Mouse (Mus musculus) kidney, adult 9 months (tissue): ENCODE measurements at regions not wholly inside any gene's neighbourhood (a gene's known extent, or its start where the extent isn't known, plus 50 kb on each side); places are given as distances from the start of the nearest gene placed in this dataset.
"Not testable (repeated sequence)": the region's sequence is repeated elsewhere in the genome, so short reads cannot be mapped to it uniquely, and the experiment has no call there.

Experiments
- DNase-seq: peaks from one replicate; pipeline ENCODE4 v3.0.0; 2022

DNA sequence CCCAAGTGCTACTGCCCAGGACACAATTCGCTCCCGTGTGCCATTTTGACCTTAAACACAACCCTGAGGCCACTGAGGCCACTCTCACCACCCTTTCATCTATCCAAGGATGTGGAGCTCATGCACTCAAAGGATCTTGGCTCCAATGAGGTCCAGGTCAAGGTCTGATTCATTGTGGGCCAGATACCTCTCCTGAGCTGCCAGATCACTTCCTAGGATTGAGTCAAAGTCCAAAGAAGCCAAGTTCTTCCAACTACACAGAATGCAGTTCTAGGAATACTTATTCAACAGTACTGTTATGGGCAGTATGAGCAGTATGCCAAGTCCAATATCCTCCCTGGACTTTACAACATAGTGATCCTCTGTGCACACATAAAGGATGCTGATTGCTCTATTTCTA, 304.9 kb downstream of the Inhba start:
- DNase-seq: peak; percentile 67

DNA sequence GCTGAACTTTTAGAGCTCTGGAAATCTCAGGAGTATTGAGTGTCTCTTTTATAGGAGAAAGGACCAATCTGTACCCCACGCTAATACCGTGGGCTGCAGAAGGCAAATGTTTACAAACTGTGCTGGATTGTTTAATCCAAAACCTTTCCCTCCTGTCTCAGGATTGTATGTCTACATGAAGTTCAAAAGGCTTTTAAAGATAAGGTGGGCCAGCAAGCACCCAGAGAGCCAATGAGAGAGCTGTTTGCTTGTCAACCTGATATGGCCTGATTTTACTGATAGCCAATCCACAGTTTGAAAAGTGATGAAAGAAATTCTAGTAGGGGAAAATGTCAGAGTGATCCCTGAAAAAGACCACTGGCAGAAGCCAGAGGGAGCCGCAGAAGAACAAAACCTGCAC, 305.8 kb downstream of the Inhba start:
- no peak for DNase-seq

DNA sequence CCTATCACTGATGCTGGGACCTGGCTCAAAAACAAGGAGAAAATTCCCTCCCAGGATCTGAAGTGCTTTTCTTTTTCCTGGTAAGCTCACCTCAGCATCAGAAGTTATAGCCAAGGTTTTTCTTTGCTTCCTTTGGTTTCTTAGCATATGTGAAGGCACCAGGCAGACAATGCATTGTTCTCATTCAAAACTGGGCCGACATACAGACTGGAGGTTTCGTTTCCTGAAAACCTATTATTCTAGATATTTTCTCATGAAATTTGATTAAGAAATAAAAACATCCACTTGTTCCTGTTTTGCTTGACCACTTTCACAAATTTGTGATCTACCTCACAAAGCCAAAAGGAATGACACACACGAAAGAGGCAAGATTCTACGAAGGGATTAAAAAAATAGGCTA, 308.7 kb downstream of the Inhba start:
- no peak for DNase-seq

DNA sequence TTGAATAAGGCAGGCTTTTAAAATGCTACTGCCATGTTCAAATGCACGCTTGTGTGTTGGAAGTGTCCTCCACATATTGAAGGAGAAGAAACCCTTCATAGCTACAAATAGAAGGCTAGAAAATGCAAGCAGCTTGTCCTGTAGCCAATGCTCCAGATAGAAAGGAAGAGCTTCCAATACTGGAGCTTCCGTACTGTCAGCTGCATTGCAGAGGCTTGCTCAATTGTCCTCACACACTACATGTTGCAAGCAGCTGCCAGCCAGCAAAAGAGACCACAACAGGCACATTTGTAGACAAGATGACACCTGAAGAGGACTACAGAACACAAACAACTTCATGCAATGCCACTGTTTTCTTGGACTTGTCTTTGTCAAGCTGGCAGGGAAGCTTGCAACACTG, 314.0 kb downstream of the Inhba start:
- no peak for DNase-seq

DNA sequence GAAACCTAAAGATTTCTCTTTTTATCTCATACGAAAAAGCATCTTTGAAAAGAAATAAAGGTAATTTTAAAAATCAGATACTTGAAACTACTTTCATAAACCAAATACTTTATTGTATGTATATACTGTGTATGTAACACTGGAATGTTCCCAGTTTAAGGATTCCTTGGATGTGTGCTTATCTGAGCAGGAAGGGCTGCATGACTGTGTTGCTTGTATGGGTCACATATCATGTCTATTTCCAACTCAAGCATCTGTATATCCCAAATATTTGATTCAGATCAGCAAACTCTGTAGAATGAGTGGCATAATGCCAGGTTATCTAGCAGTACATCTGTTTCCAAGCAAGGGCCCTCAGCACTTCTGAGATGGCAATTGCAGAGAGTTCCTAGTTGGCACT, 330.1 kb downstream of the Inhba start:
- DNase-seq: no peak

DNA sequence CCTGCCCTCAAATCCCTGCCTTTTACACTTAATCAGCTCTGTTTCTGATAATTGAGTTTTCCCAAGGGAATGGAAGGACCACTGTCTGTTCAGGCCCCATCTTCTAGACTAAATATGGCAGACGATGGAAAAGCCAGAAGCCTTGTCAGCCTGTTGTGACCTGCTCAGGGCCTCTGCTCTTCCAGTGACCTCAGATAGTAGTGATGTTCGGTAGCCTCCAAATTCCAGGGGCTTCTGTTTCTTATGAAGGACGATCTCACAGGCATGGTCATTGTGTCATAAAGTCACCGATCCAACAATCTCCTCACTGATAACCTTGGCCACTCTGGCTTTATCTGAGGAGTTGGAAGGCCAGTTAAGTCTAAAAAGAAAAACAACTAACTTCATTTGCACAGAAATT, 330.5 kb downstream of the Inhba start:
- no peak for DNase-seq

DNA sequence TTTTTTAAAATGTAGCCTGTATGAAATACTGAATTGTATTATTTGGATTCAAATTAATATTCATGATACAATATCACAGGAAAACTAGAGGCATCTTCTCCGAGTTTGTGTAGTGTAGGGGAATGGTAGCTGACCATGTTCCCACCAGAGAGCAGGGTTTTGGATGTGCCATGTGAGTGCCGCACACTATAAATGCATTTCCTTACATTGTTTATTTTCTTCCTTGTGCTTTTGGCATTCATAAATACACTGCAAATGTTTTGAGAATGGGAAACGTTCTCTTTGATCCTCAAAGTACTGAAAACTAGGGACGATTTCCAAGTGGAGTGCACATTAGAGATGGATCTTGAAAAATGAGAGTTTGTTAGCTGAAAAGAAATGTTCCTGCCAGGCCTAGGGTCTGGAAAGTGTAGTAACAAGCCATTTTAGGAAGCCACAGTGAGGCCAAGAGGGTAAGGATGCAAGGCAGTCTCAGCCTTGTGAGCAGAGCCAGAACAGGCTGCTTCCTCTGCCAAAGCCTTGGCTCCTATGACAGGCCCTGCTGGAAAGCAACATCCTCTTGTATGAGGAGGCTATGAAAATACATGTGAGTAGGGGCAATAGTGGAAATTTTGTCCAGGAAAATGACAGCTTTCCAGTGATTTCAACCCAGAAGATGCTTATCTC, 331.8 kb downstream of the Inhba start:
- DNase-seq: no peak

DNA sequence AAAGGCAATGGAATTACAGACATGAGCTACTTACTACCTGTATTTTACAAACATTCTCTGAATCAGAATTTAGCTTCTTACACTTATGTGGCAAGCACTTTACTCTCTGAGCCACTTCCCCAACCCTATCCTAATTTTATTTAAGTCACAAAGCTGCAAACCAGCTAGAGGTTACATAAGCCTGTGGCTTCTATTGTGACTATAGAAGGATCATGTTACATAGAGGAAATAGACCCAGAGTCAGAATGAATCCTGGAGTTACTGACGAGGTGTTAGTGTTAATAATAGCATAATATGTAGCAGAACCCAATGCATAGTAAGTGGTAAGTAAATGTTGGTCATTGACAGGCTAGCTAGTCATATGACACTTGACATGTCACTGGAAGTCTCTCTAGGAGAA, 337.7 kb downstream of the Inhba start:
- no peak for DNase-seq

DNA sequence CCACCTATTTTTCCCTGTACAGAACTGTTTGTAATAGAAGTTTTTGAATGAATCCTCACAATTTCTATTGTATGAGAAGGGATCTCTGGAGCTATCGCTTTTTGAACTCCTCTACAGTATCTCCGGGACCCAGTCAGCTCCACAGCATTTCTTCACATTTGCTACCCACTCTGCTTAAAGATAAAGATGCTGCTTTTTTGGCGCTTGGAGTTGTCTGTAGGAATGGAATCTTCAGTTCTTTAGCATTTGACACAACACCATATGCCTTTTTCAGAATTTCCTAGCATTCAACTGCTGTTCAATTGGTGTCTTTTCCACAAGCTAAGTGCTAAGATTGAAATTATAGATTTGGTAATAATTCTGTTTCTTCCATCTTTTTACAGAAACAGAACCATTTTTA, 338.4 kb downstream of the Inhba start:
- no peak for DNase-seq

DNA sequence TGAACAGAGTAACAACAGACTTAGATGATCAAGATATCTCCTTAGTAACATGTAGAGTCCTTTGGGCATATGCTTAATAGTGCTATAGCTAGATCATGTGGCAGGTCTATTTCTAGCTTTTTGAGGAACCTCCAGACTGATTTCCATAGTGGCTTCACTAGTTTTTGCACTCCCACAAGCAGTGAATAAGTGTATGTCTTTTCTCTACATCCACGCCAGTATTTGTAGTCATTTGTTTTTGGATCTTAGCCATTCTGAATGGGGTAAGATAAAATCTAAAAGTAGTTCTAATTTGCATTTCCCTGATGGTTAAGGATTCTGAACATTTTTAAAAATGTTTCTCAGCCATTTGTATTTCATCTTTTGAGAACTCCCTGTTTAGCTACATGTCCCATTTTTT, 343.7 kb downstream of the Inhba start:
- no peak for DNase-seq

DNA sequence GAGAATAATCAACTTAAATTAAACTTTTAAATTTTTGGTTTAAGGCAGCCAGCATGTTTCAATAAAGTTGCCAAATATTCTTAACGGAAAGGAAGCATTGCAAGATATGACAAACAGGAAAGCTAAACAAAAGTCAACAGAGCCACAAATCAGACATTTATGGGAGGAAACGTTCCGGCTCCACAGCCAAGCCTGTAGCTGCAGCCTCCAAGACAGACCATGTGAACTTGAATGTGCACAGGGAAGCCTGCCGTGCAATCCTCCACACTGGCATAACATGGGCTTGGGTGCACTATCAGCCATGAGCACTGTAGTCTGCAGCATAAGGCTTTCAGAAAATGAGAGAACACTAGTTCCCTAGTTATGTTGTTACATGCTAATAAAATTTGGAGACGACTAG, 367.8 kb downstream of the Inhba start:
- DNase-seq: peak; percentile 5

DNA sequence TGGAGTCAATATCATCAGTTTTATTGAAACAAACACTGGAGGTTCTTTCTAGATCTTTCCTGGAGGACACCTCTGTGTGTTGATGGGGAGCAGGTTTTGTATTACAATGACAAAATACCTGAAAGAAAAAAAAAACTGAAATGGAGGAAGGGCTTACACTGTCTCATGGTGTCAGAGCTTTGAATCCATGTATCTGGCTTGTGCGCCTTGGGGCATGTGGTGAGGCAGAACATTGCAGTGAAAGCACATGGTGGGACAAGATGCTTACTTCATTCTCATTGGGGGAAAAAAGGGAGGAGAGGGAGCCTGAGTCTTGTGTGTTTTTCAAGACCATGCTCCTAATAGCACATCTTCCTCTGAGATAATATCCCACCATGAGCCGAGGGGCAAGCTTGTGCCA, 368.3 kb downstream of the Inhba start:
- DNase-seq: no peak

DNA sequence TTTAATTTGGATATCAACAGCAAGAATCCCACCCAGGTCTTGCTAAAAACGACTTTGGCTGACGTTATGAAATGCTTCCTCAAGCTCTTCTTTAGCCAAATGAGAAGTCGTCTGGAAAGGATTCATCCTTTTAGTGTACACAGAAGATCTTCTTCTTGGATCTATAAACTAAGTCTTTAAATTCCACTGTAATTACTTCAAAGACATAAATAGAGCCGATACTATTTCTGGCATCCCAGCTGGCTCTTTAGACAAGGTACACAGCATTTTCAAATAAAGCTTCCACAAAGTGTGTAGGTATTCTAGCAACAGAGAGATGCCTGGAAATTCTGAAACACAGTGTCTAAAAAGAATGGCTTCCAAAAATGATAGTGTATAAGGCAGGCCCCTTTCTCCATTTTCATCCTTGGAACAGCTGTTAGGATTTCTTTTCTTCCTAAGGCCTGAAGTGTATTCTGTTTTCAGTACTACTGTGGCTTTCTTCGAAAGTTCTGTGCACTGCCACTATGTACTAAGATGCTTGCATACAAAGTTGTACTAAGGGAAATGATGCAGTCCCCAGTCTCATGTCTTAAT, 371.4 kb downstream of the Inhba start:
- no peak for DNase-seq

DNA sequence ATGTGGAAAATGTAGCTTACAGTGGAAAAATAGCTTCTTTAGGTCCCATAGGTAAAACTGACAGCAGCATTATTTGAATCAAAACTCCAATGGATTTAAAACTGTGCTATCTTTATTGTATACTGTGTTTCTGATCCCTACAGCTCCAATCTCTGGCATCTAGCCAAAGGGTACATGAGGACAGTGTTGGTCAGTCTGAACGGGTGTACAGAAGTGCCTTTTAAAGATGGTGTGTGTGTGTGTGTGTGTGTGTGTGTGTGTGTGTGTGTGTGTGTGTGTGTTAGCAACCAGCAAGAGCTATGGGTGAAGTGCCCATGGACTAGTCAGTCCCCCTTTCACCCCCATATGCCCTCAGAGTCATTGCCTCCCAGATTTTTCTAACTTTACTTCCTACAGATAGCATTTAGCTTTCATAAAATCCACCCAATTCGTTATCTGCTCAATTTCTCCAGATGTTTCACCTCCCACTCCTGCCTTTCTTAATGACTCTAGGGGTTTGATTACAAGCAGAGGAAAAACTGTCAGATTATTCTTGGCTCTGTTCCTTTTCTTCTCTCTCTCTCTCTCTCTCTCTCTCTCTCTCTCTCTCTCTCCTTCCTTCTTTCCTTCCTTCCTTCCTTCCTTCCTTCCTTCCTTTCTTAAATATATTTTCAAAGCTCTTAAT, 404.8 kb downstream of the Inhba start:
- no peak for DNase-seq

DNA sequence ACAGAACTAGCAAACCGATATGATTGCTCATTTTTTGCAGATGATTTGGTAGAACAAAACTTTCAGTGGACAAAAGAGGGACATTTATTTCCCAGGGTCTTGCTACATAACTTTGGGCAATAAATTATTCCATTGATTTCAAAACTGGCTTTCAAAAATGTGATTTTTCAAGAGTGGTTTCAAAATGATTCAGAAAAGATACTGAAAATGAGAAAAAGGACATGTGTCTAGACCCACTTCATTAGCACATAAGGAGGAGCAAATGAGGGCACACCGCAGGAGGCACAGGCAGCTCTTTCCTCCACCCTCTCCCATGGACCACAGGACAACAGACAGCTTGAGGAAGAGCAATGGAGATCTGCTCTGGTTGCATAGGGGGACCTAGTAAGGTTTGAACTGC, 412.5 kb downstream of the Inhba start:
- no peak for DNase-seq

DNA sequence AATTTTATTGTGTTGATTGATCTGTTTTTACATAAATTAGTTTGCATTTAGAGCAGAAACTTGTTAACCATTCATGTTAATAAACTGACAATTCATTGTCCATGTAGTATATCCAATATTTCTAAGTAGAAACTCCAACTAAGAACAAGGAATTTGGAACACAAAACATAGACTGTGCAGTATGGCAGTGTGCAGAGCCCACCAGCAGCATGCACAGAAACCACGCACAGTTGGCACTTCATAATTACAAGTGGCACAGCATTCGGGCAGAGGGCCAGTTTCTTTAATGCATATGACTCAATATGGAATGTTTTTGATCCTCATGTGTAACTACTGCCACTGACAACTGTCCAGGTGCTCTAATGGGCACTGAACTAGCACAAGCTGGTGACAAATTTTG, 423.8 kb downstream of the Inhba start:
- no peak for DNase-seq

DNA sequence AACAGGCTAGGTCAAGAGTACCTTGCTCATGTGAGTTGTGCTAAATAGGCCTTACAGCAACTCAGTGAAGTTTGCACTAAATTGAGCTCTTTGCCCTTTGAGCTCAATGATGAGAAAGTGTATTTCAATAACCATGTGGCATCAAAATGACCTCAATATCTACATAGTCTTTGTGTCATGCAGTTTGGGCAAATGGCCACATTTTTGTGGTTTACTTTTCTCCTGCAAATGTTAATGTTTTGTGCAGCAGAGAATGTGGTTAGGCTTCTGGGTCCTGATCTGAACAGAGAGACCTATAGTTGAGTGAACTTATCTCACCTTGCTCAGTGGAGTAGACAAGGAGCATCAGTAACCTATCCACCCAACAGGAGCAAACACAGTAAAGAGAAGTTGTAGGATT, 441.6 kb downstream of the Inhba start:
- no peak for DNase-seq

DNA sequence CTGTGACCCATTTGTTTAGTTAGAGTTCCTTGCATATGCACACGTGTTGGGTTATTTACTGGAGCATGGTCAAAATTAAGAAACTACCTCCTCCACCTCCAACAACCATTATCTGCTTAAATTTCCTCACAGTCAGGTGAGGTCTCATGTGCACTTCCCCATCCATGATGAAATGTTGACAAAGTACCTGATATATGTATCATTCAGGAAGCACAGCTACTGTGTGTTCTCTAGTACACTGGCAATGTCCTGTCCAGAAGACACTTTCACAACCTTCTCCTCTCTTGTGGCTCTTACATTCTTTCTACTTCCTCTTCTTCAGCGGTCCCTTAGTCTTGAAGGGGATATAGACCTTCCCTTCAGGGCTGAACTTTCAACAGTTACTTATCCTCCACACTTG, 448.1 kb downstream of the Inhba start:
- DNase-seq: no peak

DNA sequence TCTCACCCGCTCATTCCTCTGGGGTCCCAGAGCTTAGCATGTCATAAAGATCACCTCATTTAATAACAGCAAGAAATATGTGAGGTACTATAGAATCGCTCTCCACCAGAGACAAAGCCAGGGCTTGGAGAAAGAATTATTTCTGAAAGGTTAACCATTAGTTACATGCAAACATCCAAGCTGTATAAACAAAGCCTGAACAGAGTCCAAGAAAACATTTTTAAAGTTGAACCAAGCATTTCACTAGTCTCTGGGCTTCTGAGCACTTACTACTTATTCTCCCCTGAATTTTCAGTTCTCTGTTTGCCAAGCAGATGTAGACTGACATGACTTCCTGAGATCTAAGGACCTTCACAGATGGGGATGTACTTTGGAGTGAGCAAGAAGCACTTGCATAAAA, 450.0 kb downstream of the Inhba start:
- DNase-seq: no peak

DNA sequence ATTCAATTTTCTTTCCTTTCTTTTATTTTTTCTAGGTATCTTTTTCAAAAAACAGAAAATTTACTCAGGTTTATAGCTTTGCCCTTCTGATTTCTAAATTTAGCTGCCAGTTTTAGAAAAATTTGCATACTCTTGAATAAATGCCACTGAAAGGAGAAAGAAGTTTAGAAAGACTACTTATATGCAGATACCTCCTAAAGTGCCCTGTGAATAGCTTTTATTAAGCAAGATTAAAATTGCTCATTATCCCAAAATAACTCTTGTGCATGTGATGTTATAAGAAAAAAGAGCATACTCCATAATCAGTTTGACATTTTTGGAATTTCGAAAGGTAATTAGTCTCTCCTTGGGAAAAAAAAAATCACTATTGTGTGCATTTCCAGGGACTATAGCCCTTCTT, 453.2 kb downstream of the Inhba start:
- DNase-seq: no peak

DNA sequence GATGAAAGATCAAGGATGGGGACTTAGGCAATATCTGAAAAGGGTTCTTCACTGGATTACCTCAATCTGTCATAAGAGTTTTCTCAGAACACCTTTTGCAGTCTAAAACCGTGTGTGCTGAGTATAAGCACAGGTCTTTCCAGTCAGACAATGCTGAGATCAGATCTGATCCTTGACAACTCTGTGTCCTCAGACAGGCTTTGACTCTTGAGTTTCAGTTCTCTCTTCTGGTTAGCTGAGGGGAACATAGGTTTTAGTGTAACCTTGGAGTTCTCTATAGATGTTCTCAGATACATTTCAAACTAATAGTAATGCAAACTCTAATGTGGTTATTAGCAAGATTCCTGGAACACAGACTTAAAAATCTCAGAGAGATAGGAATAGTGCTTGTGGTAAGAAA, 453.7 kb downstream of the Inhba start:
- DNase-seq: no peak

DNA sequence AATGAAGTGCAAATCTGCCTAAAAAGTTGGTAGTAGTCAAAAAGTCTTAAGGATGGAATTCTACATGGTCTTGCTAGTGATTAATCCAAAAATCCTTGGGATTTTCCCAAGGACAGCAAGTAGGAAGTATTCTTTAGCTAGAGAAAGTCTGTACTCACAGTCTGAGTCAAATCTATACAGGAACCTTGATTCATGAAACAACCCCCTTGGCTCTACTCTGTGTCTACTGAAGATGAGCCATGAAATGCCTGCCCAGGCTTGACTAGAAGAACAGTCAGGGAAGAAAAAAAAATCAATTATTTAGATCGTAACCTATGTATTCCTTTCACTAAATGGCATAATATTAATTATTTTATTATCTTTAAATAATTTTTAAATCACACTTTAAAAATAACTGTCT, 454.2 kb downstream of the Inhba start:
- no peak for DNase-seq

DNA sequence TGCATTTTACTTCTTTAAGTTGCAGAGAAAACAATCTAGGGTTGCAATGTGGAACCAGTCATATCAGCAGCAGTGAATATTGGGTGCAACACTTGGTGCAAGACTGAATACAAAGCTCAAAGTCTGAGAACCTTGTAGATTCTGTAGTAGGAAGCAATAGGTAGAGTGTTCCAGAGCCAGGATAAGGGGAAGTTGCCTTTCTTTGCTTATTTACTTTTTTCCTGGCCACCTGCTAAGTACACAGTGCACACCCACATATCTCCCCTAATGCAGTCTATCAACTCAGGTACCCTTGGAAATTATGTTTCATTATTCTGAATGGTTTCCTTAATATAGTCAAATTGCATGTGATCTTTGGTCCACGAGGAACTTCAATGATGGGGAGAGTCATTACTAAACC, 464.9 kb downstream of the Inhba start:
- no peak for DNase-seq

DNA sequence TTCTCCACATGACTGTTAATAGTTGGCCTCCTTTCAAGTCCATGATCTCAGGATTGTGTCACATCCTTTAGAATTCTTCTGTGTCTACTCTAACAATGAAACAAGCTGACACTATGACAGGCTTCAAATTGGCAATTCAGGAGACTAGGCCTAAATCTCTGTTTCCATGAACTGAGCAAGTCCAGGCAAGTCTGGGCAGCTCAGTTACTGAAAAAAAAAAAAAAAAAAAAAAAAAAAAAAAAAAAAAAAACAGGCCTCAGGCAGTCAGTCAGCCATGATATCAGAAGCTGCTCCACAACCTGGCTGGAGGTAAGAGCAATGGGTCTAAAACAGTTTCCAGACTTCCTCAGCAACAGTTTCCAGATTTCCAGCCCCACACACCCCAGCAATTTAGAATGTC, 475.6 kb downstream of the Inhba start:
- no peak for DNase-seq

DNA sequence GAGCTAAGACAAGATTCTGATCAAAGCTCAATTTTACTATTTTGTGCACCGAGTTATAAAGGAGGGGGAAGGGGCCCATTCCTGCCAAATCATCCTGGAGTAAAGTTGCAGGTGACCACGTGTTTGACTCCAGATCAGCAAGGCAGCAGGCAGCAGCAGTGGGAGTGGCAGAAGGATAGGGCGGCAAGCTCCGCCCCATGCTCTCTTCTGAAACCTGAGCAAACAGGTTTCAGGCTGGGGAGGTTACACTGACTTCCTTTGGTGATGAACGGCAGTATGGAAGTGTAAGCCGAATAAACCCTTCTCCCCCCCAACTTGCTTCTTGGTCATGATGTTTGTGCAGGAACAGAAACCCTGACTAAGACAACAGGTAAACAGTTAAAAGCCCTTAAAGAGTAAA, 479.0 kb downstream of the Inhba start:
- not testable (repeated sequence) for DNase-seq
